Mouse (Mus musculus): Measurements from ENCODE around the gene Hist1h2bl. TPM values are rescaled to one million over a fixed set of nuclear protein-coding genes. Genes with fewer than 3 reads are reported as not detected.
"Not testable (repeated sequence)": the region's sequence is repeated elsewhere in the genome, so short reads cannot be mapped to it uniquely, and the experiment has no call there.

Hist1h2bl gene
- polyA plus RNA-seq, 1 experiment from 2014 or later: 1.4 TPM

DNA sequence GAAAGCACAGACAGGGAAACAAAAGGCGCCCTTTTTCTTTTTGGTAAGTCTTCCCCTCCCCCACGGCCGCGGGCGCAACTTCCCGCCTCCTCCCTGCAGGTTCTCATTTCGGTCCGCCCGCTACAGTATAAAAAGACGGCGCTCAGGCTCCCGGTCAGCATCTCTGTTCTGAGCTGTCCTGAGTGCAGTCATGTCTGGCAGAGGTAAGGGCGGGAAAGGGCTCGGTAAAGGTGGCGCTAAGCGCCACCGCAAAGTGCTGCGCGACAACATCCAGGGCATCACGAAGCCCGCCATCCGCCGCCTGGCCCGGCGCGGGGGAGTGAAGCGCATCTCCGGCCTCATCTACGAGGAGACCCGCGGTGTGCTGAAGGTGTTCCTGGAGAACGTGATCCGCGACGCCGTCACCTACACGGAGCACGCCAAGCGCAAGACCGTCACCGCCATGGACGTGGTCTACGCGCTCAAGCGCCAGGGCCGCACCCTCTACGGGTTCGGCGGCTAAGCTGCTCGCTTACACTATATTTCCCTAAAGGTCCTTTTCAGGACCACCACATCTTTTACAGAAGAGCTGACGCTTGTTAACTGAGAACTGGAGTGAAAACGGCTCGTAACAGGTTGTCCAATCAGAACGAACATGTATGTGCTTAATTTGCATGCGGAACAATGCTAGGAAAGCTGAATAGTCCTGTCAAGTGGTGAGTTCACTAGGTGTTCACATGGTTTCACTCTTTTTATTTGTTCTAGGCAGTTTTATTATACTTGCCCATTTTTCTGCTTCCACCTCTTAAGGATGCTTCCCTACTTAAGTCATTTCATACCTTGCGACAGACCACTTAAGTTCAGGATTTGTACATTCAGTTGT, 19.2 kb upstream of the Hist1h2bl start, which contains the start of gene Hist1h4j:
Gene Hist1h4j (plus strand): TSS at position 159 of the 862 bp plus-strand sequence.
- H3K27me3 ChIP-seq (ENCODE audit: insufficient read depth, poor library complexity, severe bottlenecking): not testable (repeated sequence)

GRCm38 (mm10) chr13:21734010-21734905, 18.3 kb upstream of the Hist1h2bl start:
- peak; percentile 90 for DNase-seq (ENCODE audit: low spot score)
- no peaks in the 10 kb centered on the region for H3K36me3 ChIP-seq
- H3K4me1 ChIP-seq: peaks cover 10% of the 10 kb centered on the region; the same call in 1 of the 2 replicates
- H3K27ac ChIP-seq: peak overlapping the region; percentile 95
- peak overlapping the region; percentile 59 for H3K4me3 ChIP-seq
- WGBS: under 1% methylated on average over 21 of the region's 21 CpGs
- H3K9me3 ChIP-seq: no peaks in the 10 kb centered on the region
- no peaks in the 10 kb centered on the region for H3K27me3 ChIP-seq (ENCODE audit: insufficient read depth, poor library complexity, severe bottlenecking)

More for the DNA sequence above, 19.2 kb upstream of the Hist1h2bl start, which contains the start of gene Hist1h4j:
- H3K9me3 ChIP-seq, H3K36me3 ChIP-seq: not testable (repeated sequence)
- under 1% methylated on average over 45 of the region's 56 CpGs for WGBS
- peaks cover 15% of the 10 kb centered on the region; the same call in 1 of the 2 replicates for H3K4me1 ChIP-seq
- H3K27ac ChIP-seq: peak within 1 kb of the TSS; percentile 95
- peak within 1 kb of the TSS; percentile 59 for H3K4me3 ChIP-seq
- peak; percentile 95 for DNase-seq (ENCODE audit: low spot score)

DNA sequence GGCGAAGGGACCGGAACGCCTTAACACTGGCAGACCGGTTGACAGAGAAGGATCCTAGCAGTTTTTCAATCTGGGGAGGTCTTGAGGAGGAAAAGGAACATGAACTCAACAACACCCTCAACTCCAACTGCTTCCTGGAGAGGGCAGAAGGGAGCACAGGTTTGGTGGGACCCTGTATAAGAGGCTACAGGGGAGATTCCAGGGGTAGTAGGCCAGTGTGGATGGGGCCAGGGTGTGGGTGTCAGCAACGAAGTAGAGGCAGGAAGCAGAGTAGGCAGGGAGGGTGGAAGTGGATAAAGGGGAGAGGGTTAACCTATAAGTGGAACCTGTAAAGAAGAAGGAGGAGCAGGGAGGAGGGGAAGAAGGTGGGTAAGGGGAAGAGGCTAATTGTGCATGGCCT, 17.5 kb upstream of the Hist1h2bl start:
- Histone ChIP-seq H3K27me3 (ENCODE audit: insufficient read depth, poor library complexity, severe bottlenecking) (no peaks in the 10 kb centered on the region), H3K27ac (peak overlapping the region; percentile 95), H3K9me3 (no peaks in the 10 kb centered on the region), H3K36me3 (no peaks in the 10 kb centered on the region), H3K4me3 (peak overlapping the region; percentile 12; the same call in 1 of the 2 replicates), H3K4me1 (peaks cover 10% of the 10 kb centered on the region; the same call in 1 of the 2 replicates)
- WGBS: 71% methylated on average over 5 of the region's 5 CpGs
- DNase-seq (ENCODE audit: low spot score): no peak

GRCm38 (mm10) chr13:21729544-21729943, 13.6 kb upstream of the Hist1h2bl start:
- DNase-seq (ENCODE audit: low spot score): no peak
- 57% methylated on average over 1 of the region's 1 CpGs for whole genome bisulfite sequencing
- Histone ChIP-seq H3K4me1 (peaks cover 10% of the 10 kb centered on the region; the same call in 1 of the 2 replicates), H3K27me3 (ENCODE audit: insufficient read depth, poor library complexity, severe bottlenecking) (no peaks in the 10 kb centered on the region), H3K4me3 (no peak overlapping the region), H3K27ac (no peak overlapping the region), H3K9me3 (no peaks in the 10 kb centered on the region), H3K36me3 (no peaks in the 10 kb centered on the region)

- Histone ChIP-seq H3K4me3 (no peak overlapping the region), H3K27ac (no peak overlapping the region), H3K36me3 (no peaks in the 10 kb centered on the region), H3K27me3 (ENCODE audit: insufficient read depth, poor library complexity, severe bottlenecking) (no peaks in the 10 kb centered on the region), H3K4me1 (no peaks in the 10 kb centered on the region), H3K9me3 (no peaks in the 10 kb centered on the region)
- DNase-seq (ENCODE audit: low spot score): no peak
- WGBS: 31% methylated on average over 11 of the region's 11 CpGs
These were observed 12.1 kb upstream of the Hist1h2bl start for GRCm38 (mm10) chr13:21727948-21728572.

DNA sequence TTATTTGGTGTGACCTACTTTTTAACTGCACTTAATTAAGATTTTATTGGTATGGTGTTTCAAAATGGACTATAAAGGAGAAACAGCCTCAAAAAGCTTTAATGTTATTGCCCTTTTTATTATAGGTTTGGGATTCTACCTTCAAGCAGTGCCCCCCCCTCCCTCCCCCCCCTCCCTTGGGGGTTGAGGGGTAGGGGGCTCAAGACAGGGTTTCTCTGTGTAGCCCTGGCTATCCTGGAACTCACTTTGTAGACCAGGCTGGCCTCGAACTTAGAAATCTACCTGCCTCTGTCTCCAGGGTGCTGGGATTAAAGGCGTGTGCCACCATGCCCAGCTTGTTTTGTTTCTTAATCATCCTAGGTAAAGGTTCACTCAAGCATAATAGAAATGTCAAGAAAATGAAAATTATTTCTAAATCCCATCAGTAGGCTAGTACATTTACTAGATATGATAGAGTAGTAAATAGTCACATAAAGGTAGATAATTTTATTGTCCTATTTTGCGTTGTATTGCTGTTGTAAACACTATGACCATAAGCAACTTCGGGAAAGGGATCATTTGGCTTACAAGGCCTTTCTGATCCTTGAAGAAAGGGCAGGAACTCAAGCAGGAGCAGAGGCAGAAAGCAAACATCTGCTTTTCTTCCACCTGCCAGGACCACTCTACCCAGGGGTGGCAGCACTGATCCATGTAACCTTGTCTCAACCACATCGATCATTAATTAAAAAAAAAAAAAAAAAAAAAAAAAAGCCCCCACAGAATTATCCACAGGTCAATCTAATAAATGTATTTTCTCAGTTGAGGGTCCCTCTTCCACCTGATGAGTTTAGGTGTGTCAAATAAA, 7.3 kb upstream of the Hist1h2bl start:
- Histone ChIP-seq H3K4me3 (peak overlapping the region; percentile 55; the same call in 1 of the 2 replicates), H3K36me3 (no peaks in the 10 kb centered on the region), H3K4me1 (peaks cover 8% of the 10 kb centered on the region), H3K9me3 (no peaks in the 10 kb centered on the region), H3K27ac (peak overlapping the region; percentile 85), H3K27me3 (ENCODE audit: insufficient read depth, poor library complexity, severe bottlenecking) (no peaks in the 10 kb centered on the region)
- WGBS: 46% methylated on average over 5 of the region's 5 CpGs
- no peak for DNase-seq (ENCODE audit: low spot score)

GRCm38 (mm10) chr13:21722373-21722925, 6.5 kb upstream of the Hist1h2bl start:
- DNase-seq (ENCODE audit: low spot score): no peak
- peak overlapping the region; percentile 85 for H3K27ac ChIP-seq
- WGBS: 5% methylated on average over 11 of the region's 11 CpGs

GRCm38 (mm10) chr13:21721757-21722372, 5.9 kb upstream of the Hist1h2bl start, which contains the start of gene Hist1h2bm:
Hist1h2bm (plus strand) TSS chr13:21722044.
- H3K4me1 ChIP-seq; H3K27me3 ChIP-seq (ENCODE audit: insufficient read depth, poor library complexity, severe bottlenecking); H3K9me3 ChIP-seq; H3K36me3 ChIP-seq: not testable (repeated sequence)
- under 1% methylated on average over 37 of the region's 37 CpGs for WGBS
- Histone ChIP-seq H3K4me3 (peak within 1 kb of the TSS; percentile 55), H3K27ac (peak within 1 kb of the TSS; percentile 87)
- DNase-seq (ENCODE audit: low spot score): peak; percentile 90

More at GRCm38 (mm10) chr13:21722373-21722925, 6.5 kb upstream of the Hist1h2bl start:
- Histone ChIP-seq H3K4me1 (peaks cover 8% of the 10 kb centered on the region), H3K27me3 (ENCODE audit: insufficient read depth, poor library complexity, severe bottlenecking) (no peaks in the 10 kb centered on the region), H3K4me3 (peak overlapping the region; percentile 55), H3K36me3 (no peaks in the 10 kb centered on the region), H3K9me3 (no peaks in the 10 kb centered on the region)

GRCm38 (mm10) chr13:21721107-21721756, 5.3 kb upstream of the Hist1h2bl start:
- DNase-seq (ENCODE audit: low spot score): peak; percentile 74
- H3K27me3 ChIP-seq (ENCODE audit: insufficient read depth, poor library complexity, severe bottlenecking); H3K36me3 ChIP-seq; H3K4me1 ChIP-seq; H3K9me3 ChIP-seq: not testable (repeated sequence)
- Histone ChIP-seq H3K4me3 (peak overlapping the region; percentile 55), H3K27ac (peak overlapping the region; percentile 87)
- 3% methylated on average over 21 of the region's 44 CpGs for WGBS

DNA sequence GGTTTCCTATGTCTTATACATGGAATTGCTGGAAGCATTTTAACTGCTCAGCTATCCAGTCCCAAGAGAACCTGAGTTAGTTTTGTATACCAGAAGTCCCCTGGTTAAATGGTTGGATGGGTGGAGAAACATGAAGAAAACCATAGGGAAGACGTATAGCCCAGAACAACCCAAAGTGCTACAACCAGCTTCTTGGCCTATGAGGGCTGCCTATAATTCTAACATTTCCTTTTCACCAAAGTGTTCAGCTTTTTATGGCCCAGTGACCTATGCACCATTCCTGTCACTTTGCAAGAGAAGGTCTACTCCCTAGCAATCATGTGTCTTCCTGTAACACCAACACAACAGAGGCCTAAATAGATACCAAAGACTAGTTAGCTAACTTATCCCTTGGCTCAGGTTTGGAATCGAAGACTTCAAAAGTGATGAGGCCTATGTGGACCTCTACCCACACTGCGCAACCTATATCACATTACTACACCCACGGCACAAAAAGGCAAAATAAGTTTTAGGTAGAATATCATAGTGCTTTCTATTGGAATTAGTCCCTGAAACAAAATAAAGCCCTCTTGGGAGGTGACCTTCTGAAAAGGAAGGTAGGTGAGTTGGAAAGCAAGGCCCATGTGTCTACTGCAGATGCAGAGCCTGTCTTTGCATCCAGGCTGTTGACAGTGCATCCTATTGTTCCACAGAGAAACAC, 2.6 kb upstream of the Hist1h2bl start:
- no peak for DNase-seq (ENCODE audit: low spot score)
- H3K4me3 ChIP-seq: peak overlapping the region; percentile 56
- H3K27me3 ChIP-seq (ENCODE audit: insufficient read depth, poor library complexity, severe bottlenecking): no peaks in the 10 kb centered on the region
- 61% methylated on average over 4 of the region's 4 CpGs for WGBS
- H3K9me3 ChIP-seq: no peaks in the 10 kb centered on the region
- peak overlapping the region; percentile 88 for H3K27ac ChIP-seq
- peaks cover 15% of the 10 kb centered on the region for H3K4me1 ChIP-seq
- no peaks in the 10 kb centered on the region for H3K36me3 ChIP-seq
